Mouse (Mus musculus): ENCODE data around the gene Med9. TPM values are rescaled to one million over a fixed set of nuclear protein-coding genes. Genes with fewer than 3 reads are reported as not detected.

Med9 gene
- total RNA-seq, 1 experiment from 2014 or later, result 32.9 TPM

GRCm38 (mm10) chr11:60001231-60001980 lies 53.4 kb downstream of the Med9 start:
- DNase-seq, result no peak

GRCm38 (mm10) chr11:60003811-60004210 lies 55.8 kb downstream of the Med9 start:
- DNase-seq, result no peak

- DNase-seq, result no peak
These were observed 56.7 kb downstream of the Med9 start for GRCm38 (mm10) chr11:60004716-60005115.

- no peak for DNase-seq
These were observed 57.9 kb downstream of the Med9 start for GRCm38 (mm10) chr11:60005866-60006265.

GRCm38 (mm10) chr11:60009451-60009850 lies 61.4 kb downstream of the Med9 start:
- DNase-seq, result no peak

GRCm38 (mm10) chr11:60011516-60011915 lies 63.5 kb downstream of the Med9 start:
- DNase-seq, result no peak

Other genes starting within 250 kb of the Med9 start
- gene Pld6, start 160.6 kb upstream of the Med9 start, total RNA-seq (2021), result 4.1 and 4.6 TPM in 2 replicates
- gene Flcn, start 138.2 kb upstream of the Med9 start, total RNA-seq (2021), result 50.9 and 52.6 TPM in 2 replicates
- gene Nt5m, start 108.8 kb upstream of the Med9 start, total RNA-seq (2021), result 26.7 and 30.1 TPM in 2 replicates
- 103 and 105 TPM in 2 replicates for gene Cops3, start 108.4 kb upstream of the Med9 start, total RNA-seq (2021)
- gene Rasd1, start 16.7 kb downstream of the Med9 start, total RNA-seq (2021), result 21.7 and 26.5 TPM in 2 replicates
- 5.1 and 16.5 TPM in 2 replicates for gene Pemt, start 98.3 kb downstream of the Med9 start, total RNA-seq (2021)
- 54.2 and 57.8 TPM in 2 replicates for gene Rai1, start 156.8 kb downstream of the Med9 start, total RNA-seq (2021)